9 mouse cellular contexts compared by ENCODE assay signal in genomic region chr11:78466242-78466912, GRCm38 (mm10). TPM values are rescaled to one million over a fixed set of nuclear protein-coding genes. Genes with fewer than 3 reads are reported as not detected.
DNase-seq lines count a peak whose midpoint lies in the region; ATAC-seq and TF ChIP-seq lines count a peak whose summit lies in the region.
"Had no signal": no experiment of that assay in that cellular context is flagged by ENCODE, and none has a peak within 500 bp of the region (broad histone marks: within the 10 kb centered on the region; RNA-seq: fewer than 3 reads in every experiment).

No protein-coding gene starts in this region.

- peak overlapping the region; percentile 6 for H3K27ac ChIP-seq in liver, adult 2 months (replicated peaks; ENCODE audit: insufficient read depth, low read depth, low read length)
- no peak overlapping the region for H3K27ac ChIP-seq in forebrain, embryonic 11.5 days (ENCODE audit: low read depth, low read length)
- peak overlapping the region; percentile 87 for H3K27ac ChIP-seq in neural tube, embryonic 14.5 days (ENCODE audit: low read depth, low read length)

- no peaks in the 10 kb centered on the region for H3K9me3 ChIP-seq in forebrain, embryonic 11.5 days (ENCODE audit: control insufficient read depth, low read length)
- H3K9me3 ChIP-seq in neural tube, embryonic 14.5 days (ENCODE audit: control insufficient read depth, low read length): no peaks in the 10 kb centered on the region

- H3K27me3 ChIP-seq in liver, adult 2 months (ENCODE audit: control insufficient read depth, insufficient read depth, low read length): no peaks in the 10 kb centered on the region
- H3K27me3 ChIP-seq in forebrain, embryonic 11.5 days (ENCODE audit: control insufficient read depth, insufficient read depth, low read length): no peaks in the 10 kb centered on the region
- no peaks in the 10 kb centered on the region for H3K27me3 ChIP-seq in neural tube, embryonic 14.5 days (ENCODE audit: control insufficient read depth, insufficient read depth, low read length)

- no peaks in the 10 kb centered on the region for H3K36me3 ChIP-seq in liver, adult 2 months (ENCODE audit: control insufficient read depth, insufficient read depth, low read length)
- H3K36me3 ChIP-seq in forebrain, embryonic 11.5 days (ENCODE audit: control insufficient read depth, insufficient read depth, low read length): no peaks in the 10 kb centered on the region
- H3K36me3 ChIP-seq in neural tube, embryonic 14.5 days (ENCODE audit: control insufficient read depth, insufficient read depth, low read length): no peaks in the 10 kb centered on the region

- peaks cover 5% of the 10 kb centered on the region; the same call in 1 of the 2 replicates for H3K4me1 ChIP-seq in liver, adult 2 months (ENCODE audit: control insufficient read depth, insufficient read depth, low read length)
- peaks cover 3% of the 10 kb centered on the region for H3K4me1 ChIP-seq in forebrain, embryonic 11.5 days (replicated peaks; ENCODE audit: control insufficient read depth, insufficient read depth, low read length)
- H3K4me1 ChIP-seq in neural tube, embryonic 14.5 days (ENCODE audit: control insufficient read depth, insufficient read depth, low read length): peaks cover 9% of the 10 kb centered on the region

- H3K4me3 ChIP-seq in liver, adult 2 months (ENCODE audit: insufficient read depth, low read depth, low read length): peak overlapping the region; percentile 69
- peak overlapping the region; percentile 78 for H3K4me3 ChIP-seq in forebrain, embryonic 11.5 days (ENCODE audit: low read depth, low read length)
- H3K4me3 ChIP-seq in neural tube, embryonic 14.5 days (ENCODE audit: low read depth, low read length): peak overlapping the region; percentile 61

- 0 out of 2 replicates have a peak, but pooled peaks have one; percentile 8 for ATAC-seq in forebrain, embryonic 11.5 days (replicated peaks; ENCODE audit: low FRiP score)
- 0 out of 2 replicates have a peak, but pooled peaks have one; percentile 3 for ATAC-seq in neural tube, embryonic 14.5 days (ENCODE audit: low read depth)
- no peak for ATAC-seq in granulocyte monocyte progenitor cell, adult 5-6 weeks (replicated peaks; ENCODE audit: poor library complexity, severe bottlenecking)

- TF ChIP-seq POLR2A in liver, adult 2 months (IDR thresholded peaks at IDR 0.05; ENCODE audit: extremely low read depth, insufficient read depth, low read length): no peak

- DNase-seq in liver, adult 2 months (ENCODE audit: extremely low read depth, low read depth, low spot score): no peak
- DNase-seq in liver: no peak
- DNase-seq in forebrain, embryonic 11.5 days (ENCODE audit: low spot score): peak; percentile 55
- peak; percentile 17 to 37 for DNase-seq in kidney, postnatal 4 days
- DNase-seq in layer of hippocampus, postnatal 25 days (ENCODE audit: extremely low spot score in 1 of 2, low spot score in 1 of 2): no peak
- no peak for DNase-seq in ovary, postnatal 10 days (ENCODE audit: low spot score)

- no peaks in the 10 kb centered on the region for H3K79me2 ChIP-seq in liver, adult 2 months (ENCODE audit: control insufficient read depth, insufficient read depth, low read length)

- H3K4me2 ChIP-seq in forebrain, embryonic 11.5 days (ENCODE audit: low read depth, low read length, severe bottlenecking): peak overlapping the region; percentile 92
- peak overlapping the region; percentile 88 for H3K4me2 ChIP-seq in neural tube, embryonic 14.5 days (ENCODE audit: low read depth, low read length)

- H3K9ac ChIP-seq in liver, adult 2 months (ENCODE audit: low read depth, low read length): peak overlapping the region; percentile 30; the same call in 1 of the 2 replicates
- H3K9ac ChIP-seq in forebrain, embryonic 11.5 days (ENCODE audit: low read length): peak overlapping the region; percentile 85
- peak overlapping the region; percentile 69; the same call in 1 of the 2 replicates for H3K9ac ChIP-seq in neural tube, embryonic 14.5 days (replicated peaks; ENCODE audit: low read depth, low read length)

- 64% methylated on average over 23 of the region's 23 CpGs for WGBS in liver, adult 2 months
- 57% methylated on average over 23 of the region's 23 CpGs for WGBS in forebrain, embryonic 11.5 days
- 55% methylated on average over 23 of the region's 23 CpGs for WGBS in neural tube, embryonic 14.5 days

- no peak for TF ChIP-seq CTCF in liver, adult 2 months (IDR thresholded peaks at IDR 0.05; ENCODE audit: low read depth, low read length)

RNA-seq across cellular contexts. Expression of gene Slc46a1, which starts 0.9 kb away (rescaled TPM):
- total RNA-seq in liver, adult 2 months (2014; rRNA removed): 36.2 and 38.0 TPM in 2 replicates
- polyA plus RNA-seq in liver, adult 2 months (2012; rRNA removed): 133 and 146 TPM in 2 replicates
- 18.4 TPM in 2 replicates for polyA plus RNA-seq in forebrain, embryonic 11.5 days (2014; fragmentation: Nextera tagmentation; extraction: Ambion mirVana)
- polyA plus RNA-seq in neural tube, embryonic 14.5 days (2014; fragmentation: Nextera tagmentation; extraction: Ambion mirVana): 26.1 and 27.6 TPM in 2 replicates
- total RNA-seq in layer of hippocampus, postnatal 25 days (2021): 10 to 100 TPM; 10.6 to 11.2 TPM
- 4.2 TPM in 1 of 2 replicates, not detected in the other for total RNA-seq in granulocyte monocyte progenitor cell, adult 5-6 weeks (2014; fragmentation: Nextera tagmentation)
- 1.9 and 2.7 TPM in 2 replicates for total RNA-seq in granulocyte monocyte progenitor cell, adult 5-6 weeks (2017)

RNA-seq across cellular contexts. Expression of gene Sarm1, which starts 31.2 kb away (rescaled TPM):
- total RNA-seq in liver, adult 2 months (2014; rRNA removed): 0.09 and 0.34 TPM in 2 replicates
- 0.21 and 0.24 TPM in 2 replicates for polyA plus RNA-seq in liver, adult 2 months (2012; rRNA removed)
- 18.4 and 24.9 TPM in 2 replicates for polyA plus RNA-seq in forebrain, embryonic 11.5 days (2014; fragmentation: Nextera tagmentation; extraction: Ambion mirVana)
- 54.3 and 56.1 TPM in 2 replicates for polyA plus RNA-seq in neural tube, embryonic 14.5 days (2014; fragmentation: Nextera tagmentation; extraction: Ambion mirVana)
- total RNA-seq in layer of hippocampus, postnatal 25 days (2021): 10 to 100 TPM; 39.5 to 40.8 TPM
- total RNA-seq in granulocyte monocyte progenitor cell, adult 5-6 weeks (2014; fragmentation: Nextera tagmentation): not detected in 2 replicates
- not detected in 2 replicates for total RNA-seq in granulocyte monocyte progenitor cell, adult 5-6 weeks (2017)

RNA-seq across cellular contexts. Expression of gene Vtn, which starts 32.5 kb away (rescaled TPM):
- 2,089 and 2,597 TPM in 2 replicates for total RNA-seq in liver, adult 2 months (2014; rRNA removed)
- polyA plus RNA-seq in liver, adult 2 months (2012; rRNA removed): 3,152 and 3,193 TPM in 2 replicates
- 36.3 and 38.6 TPM in 2 replicates for polyA plus RNA-seq in forebrain, embryonic 11.5 days (2014; fragmentation: Nextera tagmentation; extraction: Ambion mirVana)
- polyA plus RNA-seq in neural tube, embryonic 14.5 days (2014; fragmentation: Nextera tagmentation; extraction: Ambion mirVana): 91.3 and 227 TPM in 2 replicates
- total RNA-seq in layer of hippocampus, postnatal 25 days (2021): 10 to 100 TPM; 57.9 to 64.0 TPM
- not detected in 2 replicates for total RNA-seq in granulocyte monocyte progenitor cell, adult 5-6 weeks (2014; fragmentation: Nextera tagmentation)
- not detected in 2 replicates for total RNA-seq in granulocyte monocyte progenitor cell, adult 5-6 weeks (2017)

RNA-seq across cellular contexts. Expression of gene Sebox, which starts 36.9 kb away (rescaled TPM):
- total RNA-seq in liver, adult 2 months (2014; rRNA removed): 0.34 and 0.37 TPM in 2 replicates
- 0.36 and 0.91 TPM in 2 replicates for polyA plus RNA-seq in liver, adult 2 months (2012; rRNA removed)
- not detected in 2 replicates for polyA plus RNA-seq in forebrain, embryonic 11.5 days (2014; fragmentation: Nextera tagmentation; extraction: Ambion mirVana)
- not detected in 2 replicates for polyA plus RNA-seq in neural tube, embryonic 14.5 days (2014; fragmentation: Nextera tagmentation; extraction: Ambion mirVana)
- 1 to 10 TPM; 5.0 to 5.5 TPM for total RNA-seq in layer of hippocampus, postnatal 25 days (2021)
- not detected in 2 replicates for total RNA-seq in granulocyte monocyte progenitor cell, adult 5-6 weeks (2014; fragmentation: Nextera tagmentation)
- not detected in 2 replicates for total RNA-seq in granulocyte monocyte progenitor cell, adult 5-6 weeks (2017)
- total RNA-seq: heart, postnatal 14 days had no signal

RNA-seq across cellular contexts. Expression of gene Slc13a2, which starts 44.4 kb away (rescaled TPM):
- total RNA-seq in liver, adult 2 months (2014; rRNA removed): 0.65 and 1.9 TPM in 2 replicates
- polyA plus RNA-seq in liver, adult 2 months (2012; rRNA removed): 4.7 and 5.6 TPM in 2 replicates
- polyA plus RNA-seq in forebrain, embryonic 11.5 days (2014; fragmentation: Nextera tagmentation; extraction: Ambion mirVana): not detected in 2 replicates
- polyA plus RNA-seq in neural tube, embryonic 14.5 days (2014; fragmentation: Nextera tagmentation; extraction: Ambion mirVana): not detected in 2 replicates
- not detected for total RNA-seq in layer of hippocampus, postnatal 25 days (2021)
- not detected in 2 replicates for total RNA-seq in granulocyte monocyte progenitor cell, adult 5-6 weeks (2014; fragmentation: Nextera tagmentation)
- not detected in 2 replicates for total RNA-seq in granulocyte monocyte progenitor cell, adult 5-6 weeks (2017)
- total RNA-seq: heart, postnatal 14 days had no signal

Comparison
In these comparisons a context has a peak if more than half of its experiments do, and no peak if none do; other contexts are left out.
1. DNase-seq: peak in forebrain, embryonic 11.5 days (single experiment) and kidney, postnatal 4 days (2 of 2); none in liver, adult 2 months (single experiment), liver (single experiment), layer of hippocampus, postnatal 25 days (0 of 2) and ovary, postnatal 10 days (single experiment).
2. H3K9ac ChIP-seq: peak in every context shown above with its lines; median percentile 85 in forebrain, embryonic 11.5 days; 69 in neural tube, embryonic 14.5 days; 30 in liver, adult 2 months.
3. RNA of gene Sarm1, which starts 31.2 kb away (total RNA-seq): 39.5 to 40.8 TPM in layer of hippocampus, postnatal 25 days; 0.09 to 0.34 TPM in liver, adult 2 months and not detected in granulocyte monocyte progenitor cell, adult 5-6 weeks; every median in the first group is over 10 times any median in the second.
4. RNA of gene Vtn, which starts 32.5 kb away (total RNA-seq): 2,089 to 2,597 TPM in liver, adult 2 months and 57.9 to 64.0 TPM in layer of hippocampus, postnatal 25 days; not detected in granulocyte monocyte progenitor cell, adult 5-6 weeks; every median in the first group is over 10 times any median in the second.
5. Peak in every context shown above with its lines, with median percentiles within 50 percentile points of each other: H3K4me3 ChIP-seq.